Mouse (Mus musculus) liver, embryonic 11.5 days (tissue): ENCODE measurements around the gene Foxp4. TPM values are rescaled to one million over a fixed set of nuclear protein-coding genes. Genes with fewer than 3 reads are reported as not detected.

ENCODE experiments used
- ATAC-seq: fragments of 200-750 bp; cut with Nextera tagmentation; replicated peaks from 2 replicates; pipeline ENCODE4 v1.8.0; 2017; ENCODE audit warnings: moderate number of reproducible peaks, mild to moderate bottlenecking, moderate TSS enrichment, moderate library complexity; ENCODE audit not compliant: low FRiP score
- DNase-seq: peaks from one replicate; pipeline ENCODE4 v3.0.0-alpha.2; 2017; ENCODE audit warnings: low spot score
- H3K27ac ChIP-seq: fragments of 300-500 bp; sonication (generic); 2 replicates; pipeline ENCODE4 v1.5.1; 2014; ENCODE audit warnings: mild to moderate bottlenecking, low read depth, low read length, control low read depth
- H3K27me3 ChIP-seq: fragments of 300-500 bp; sonication (generic); replicated peaks from 2 replicates; pipeline ENCODE4 v1.6.1; 2014; ENCODE audit warnings: low read length, mixed read lengths; ENCODE audit not compliant: control insufficient read depth, insufficient read depth
- H3K36me3 ChIP-seq: fragments of 300-500 bp; sonication (generic); 2 replicates; pipeline ENCODE4 v1.6.1; 2014; ENCODE audit warnings: mild to moderate bottlenecking, low read length, moderate library complexity, mixed read lengths; ENCODE audit not compliant: control insufficient read depth, insufficient read depth
- H3K4me1 ChIP-seq: fragments of 300-500 bp; sonication (generic); replicated peaks from 2 replicates; pipeline ENCODE4 v1.6.1; 2014; ENCODE audit warnings: low read length, mixed read lengths; ENCODE audit not compliant: control insufficient read depth, insufficient read depth
- H3K4me2 ChIP-seq: fragments of 300-500 bp; sonication (generic); 2 replicates; pipeline ENCODE4 v1.6.1; 2014; ENCODE audit warnings: mild to moderate bottlenecking, control low read depth, moderate library complexity
- H3K4me3 ChIP-seq: fragments of 300-500 bp; sonication (generic); 2 replicates; pipeline ENCODE4 v1.5.1; 2014; ENCODE audit warnings: low read depth, low read length, control low read depth
- H3K9ac ChIP-seq: fragments of 300-500 bp; sonication (generic); 2 replicates; pipeline ENCODE4 v1.6.1; 2014; ENCODE audit warnings: low read depth, low read length, control low read depth
- H3K9me3 ChIP-seq: fragments of 300-500 bp; sonication (generic); 2 replicates; pipeline ENCODE4 v1.6.1; 2016; ENCODE audit warnings: low read length, inconsistent platforms, mixed read lengths; ENCODE audit not compliant: control insufficient read depth
- WGBS: fragments of 180-500 bp; shearing (Covaris S2); extraction: QIAGEN DNeasy Blood & Tissue Kit; methylation state at CpG from one replicate; pipeline ENCODE4 v1.1.7; 2014; 5-methylcytosine and 5-hydroxymethylcytosine counted together
- polyA plus RNA-seq: library from polyadenylated mRNA; unstranded; fragments of >200 nt; fragmentation: Nextera tagmentation; extraction: Ambion mirVana; gene quantifications from 2 replicates; pipeline ENCODE4 v1.2.1, GENCODE M21; 2014

The Foxp4 gene
- polyA plus RNA-seq, 1 experiment from 2014 or later, result 21.6 TPM

- Histone ChIP-seq H3K4me2 (no peak overlapping the region), H3K4me3 (no peak overlapping the region), H3K9me3 (no peaks in the 10 kb centered on the region), H3K4me1 (peaks cover 12% of the 10 kb centered on the region), H3K27ac (no peak overlapping the region), H3K9ac (no peak overlapping the region), H3K36me3 (no peaks in the 10 kb centered on the region), H3K27me3 (no peaks in the 10 kb centered on the region; the same call in 1 of the 2 replicates)
- 69% methylated on average over 4 of the region's 4 CpGs for WGBS
- DNase-seq, result no peak
- no peak for ATAC-seq
Measured at GRCm38 (mm10) chr17:47942008-47942407, 17.6 kb upstream of the Foxp4 start.

GRCm38 (mm10) chr17:47938839-47939238 lies 14.4 kb upstream of the Foxp4 start:
- Histone ChIP-seq H3K4me1 (peaks cover 8% of the 10 kb centered on the region; the same call in 1 of the 2 replicates), H3K36me3 (no peaks in the 10 kb centered on the region), H3K27ac (no peak overlapping the region), H3K4me3 (no peak overlapping the region), H3K9me3 (no peaks in the 10 kb centered on the region), H3K9ac (no peak overlapping the region), H3K4me2 (no peak overlapping the region), H3K27me3 (no peaks in the 10 kb centered on the region)
- DNase-seq (no peak), ATAC-seq (no peak)
- 72% methylated on average over 6 of the region's 6 CpGs for WGBS

GRCm38 (mm10) chr17:47937926-47938600 lies 13.6 kb upstream of the Foxp4 start:
- no peak overlapping the region for H3K27ac ChIP-seq
- 0 out of 2 replicates have a peak, but pooled peaks cover 3% of the 10 kb centered on the region for H3K4me1 ChIP-seq
- no peak overlapping the region for H3K4me2 ChIP-seq
- WGBS, result 61% methylated on average over 10 of the region's 10 CpGs
- no peak overlapping the region for H3K4me3 ChIP-seq
- H3K36me3 ChIP-seq, result no peaks in the 10 kb centered on the region
- no peak for ATAC-seq
- no peak overlapping the region for H3K9ac ChIP-seq
- no peaks in the 10 kb centered on the region for H3K9me3 ChIP-seq
- no peak for DNase-seq
- no peaks in the 10 kb centered on the region for H3K27me3 ChIP-seq

- Histone ChIP-seq H3K9ac (no peak overlapping the region), H3K4me1 (no peaks in the 10 kb centered on the region), H3K27ac (no peak overlapping the region), H3K4me2 (no peak overlapping the region), H3K9me3 (no peaks in the 10 kb centered on the region), H3K4me3 (no peak overlapping the region), H3K36me3 (no peaks in the 10 kb centered on the region), H3K27me3 (no peaks in the 10 kb centered on the region)
- DNase-seq (no peak), ATAC-seq (no peak)
- WGBS, result 85% methylated on average over 4 of the region's 4 CpGs
Measured at GRCm38 (mm10) chr17:47936591-47936990, 12.1 kb upstream of the Foxp4 start.

- DNase-seq, result no peak
- WGBS, result 85% methylated on average over 4 of the region's 4 CpGs
Measured at GRCm38 (mm10) chr17:47929431-47929830, 5.0 kb upstream of the Foxp4 start.

GRCm38 (mm10) chr17:47925988-47926387 lies 1.5 kb upstream of the Foxp4 start:
- ATAC-seq (no peak), DNase-seq (peak; percentile 38)
- Histone ChIP-seq H3K27me3 (peaks cover 22% of the 10 kb centered on the region), H3K27ac (peak overlapping the region; percentile 93; the same call in 1 of the 2 replicates), H3K4me2 (peak overlapping the region; percentile 99), H3K9ac (peak overlapping the region; percentile 91; the same call in 1 of the 2 replicates), H3K4me3 (peak overlapping the region; percentile 94), H3K9me3 (no peaks in the 10 kb centered on the region), H3K36me3 (no peaks in the 10 kb centered on the region), H3K4me1 (peaks cover 18% of the 10 kb centered on the region)
- 45% methylated on average over 10 of the region's 10 CpGs for WGBS

More at GRCm38 (mm10) chr17:47929431-47929830, 5.0 kb upstream of the Foxp4 start:
- H3K27ac ChIP-seq, result no peak overlapping the region
- H3K27me3 ChIP-seq, result no peaks in the 10 kb centered on the region
- H3K9ac ChIP-seq, result no peak overlapping the region
- no peaks in the 10 kb centered on the region for H3K9me3 ChIP-seq
- no peak overlapping the region for H3K4me3 ChIP-seq
- no peak overlapping the region for H3K4me2 ChIP-seq
- H3K36me3 ChIP-seq, result no peaks in the 10 kb centered on the region
- ATAC-seq, result no peak
- H3K4me1 ChIP-seq, result peaks cover 4% of the 10 kb centered on the region

- H3K27ac ChIP-seq, result peak overlapping the region; percentile 93
- peak overlapping the region; percentile 99 for H3K4me2 ChIP-seq
- peak overlapping the region; percentile 94 for H3K4me3 ChIP-seq
- H3K4me1 ChIP-seq, result peaks cover 20% of the 10 kb centered on the region
- ATAC-seq (no peak), DNase-seq (peak; percentile 55)
- no peaks in the 10 kb centered on the region for H3K36me3 ChIP-seq
- peak overlapping the region; percentile 91 for H3K9ac ChIP-seq
- H3K27me3 ChIP-seq, result peaks cover 22% of the 10 kb centered on the region
- H3K9me3 ChIP-seq, result no peaks in the 10 kb centered on the region
- WGBS, result 3% methylated on average over 13 of the region's 13 CpGs
Measured at GRCm38 (mm10) chr17:47925340-47925926, 988 bp upstream of the Foxp4 start.

- H3K27ac ChIP-seq, result peak overlapping the region; percentile 93
- peak overlapping the region; percentile 99 for H3K4me2 ChIP-seq
- no peaks in the 10 kb centered on the region for H3K9me3 ChIP-seq
- H3K9ac ChIP-seq, result peak overlapping the region; percentile 91
- under 1% methylated on average over 65 of the region's 65 CpGs for WGBS
- peaks cover 5% of the 10 kb centered on the region; the same call in 1 of the 2 replicates for H3K36me3 ChIP-seq
- H3K4me3 ChIP-seq, result peak overlapping the region; percentile 94
- DNase-seq (peak; percentile 76), ATAC-seq (peak; percentile 56)
- H3K4me1 ChIP-seq, result peaks cover 31% of the 10 kb centered on the region
- peaks cover 25% of the 10 kb centered on the region for H3K27me3 ChIP-seq
Measured at GRCm38 (mm10) chr17:47923678-47924382, 615 bp downstream of the Foxp4 start.
